ENCODE assay signal across 26 mouse cellular contexts in the genomic region with DNA sequence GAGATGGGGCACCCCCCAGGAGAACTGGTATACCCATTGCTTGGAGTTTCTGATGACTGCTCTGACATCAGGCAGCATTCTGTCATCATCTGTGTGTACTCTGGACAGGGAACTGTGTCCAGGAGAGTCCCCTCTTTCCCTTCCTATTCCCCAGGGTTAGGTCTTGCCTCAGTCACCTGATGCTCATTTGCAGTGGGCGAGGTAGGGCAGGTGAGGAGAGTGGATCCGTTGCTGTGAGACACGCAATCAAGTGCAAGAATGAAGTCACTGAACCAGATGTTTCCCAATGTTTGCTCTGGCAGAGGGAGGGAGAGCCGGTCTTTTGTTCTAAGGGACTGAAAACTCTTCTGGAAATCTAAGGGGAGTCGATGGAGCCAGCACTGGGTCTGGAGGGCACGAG. TPM values are rescaled to one million over a fixed set of nuclear protein-coding genes. Genes with fewer than 3 reads are reported as not detected.
"Had no signal": no experiment of that assay in that cellular context is flagged by ENCODE, and none has a peak within 500 bp of the region (broad histone marks: within the 10 kb centered on the region; RNA-seq: fewer than 3 reads in every experiment).

No protein-coding gene starts in this region.

- H3K9me3 ChIP-seq: midbrain, embryonic 15.5 days had no signal

- H3K4me3 ChIP-seq: left cerebral cortex, adult 2 months; midbrain, embryonic 12.5 days; midbrain, embryonic 15.5 days; neural tube, embryonic 12.5 days; neural tube, embryonic 15.5 days had no signal

- H3K27me3 ChIP-seq: midbrain, embryonic 12.5 days; midbrain, embryonic 15.5 days; neural tube, embryonic 12.5 days; neural tube, embryonic 15.5 days had no signal

- H3K36me3 ChIP-seq: midbrain, embryonic 12.5 days; midbrain, embryonic 15.5 days; neural tube, embryonic 12.5 days; neural tube, embryonic 15.5 days had no signal

- H3K4me1 ChIP-seq: midbrain, embryonic 12.5 days had no signal

- DNase-seq: kidney, adult 2 months; kidney, postnatal 36 days; layer of hippocampus, postnatal 36 days; lung, embryonic 14.5 days; lung, postnatal 10 days; right cerebral cortex, adult 18-20 months; right cerebral cortex, postnatal 14 days; right cerebral cortex, postnatal 4 days; thymus, postnatal 36 days had no signal

- H3K4me2 ChIP-seq: lung, embryonic 14.5 days; midbrain, embryonic 12.5 days; midbrain, embryonic 15.5 days; neural tube, embryonic 12.5 days; neural tube, embryonic 15.5 days had no signal

- H3K27ac ChIP-seq: kidney, postnatal 0 days; left cerebral cortex, adult 2 months; liver, embryonic 14.5 days; macrophage; midbrain, embryonic 12.5 days; midbrain, embryonic 15.5 days; neural tube, embryonic 12.5 days; neural tube, embryonic 15.5 days had no signal

- ATAC-seq: midbrain, embryonic 15.5 days had no signal

- H3K9ac ChIP-seq: liver, embryonic 14.5 days; lung, embryonic 14.5 days; midbrain, embryonic 12.5 days; midbrain, embryonic 15.5 days; neural tube, embryonic 12.5 days; neural tube, embryonic 15.5 days had no signal

RNA-seq across cellular contexts. Expression of gene Tat, which starts 10.9 kb away (rescaled TPM):
- total RNA-seq: layer of hippocampus, adult 8-10 months; layer of hippocampus, postnatal 10 days; left cerebral cortex, adult 2 months; left cerebral cortex, postnatal 10 days; left cerebral cortex, postnatal 36 days; megakaryocyte, adult 5-6 weeks had no signal
- polyA plus RNA-seq: intestine, embryonic 14.5 days; kidney, adult 2 months; kidney, embryonic 14.5 days; kidney, postnatal 0 days; limb, embryonic 11.5 days; lung, embryonic 14.5 days; macrophage; midbrain, embryonic 12.5 days; midbrain, embryonic 15.5 days; neural tube, embryonic 12.5 days; neural tube, embryonic 15.5 days; stomach, embryonic 14.5 days had no signal

RNA-seq across cellular contexts. Expression of gene Marveld3, which starts 17.3 kb away (rescaled TPM):
- total RNA-seq: layer of hippocampus, postnatal 10 days; layer of hippocampus, postnatal 36 days; megakaryocyte, adult 5-6 weeks had no signal
- polyA plus RNA-seq: macrophage had no signal
